Mouse (Mus musculus) megakaryocyte, embryonic 14.5 days (primary cell): ENCODE results near the gene Tmem52.

Source experiments
- FLI1 ChIP-seq: IDR thresholded peaks from 2 replicates; pipeline ENCODE4 v1.6.1; 2012; ENCODE audit warnings: low read length, inconsistent platforms, mixed read lengths
- GATA1 ChIP-seq: IDR thresholded peaks from 3 replicates; pipeline ENCODE4 v1.6.1; 2012; ENCODE audit warnings: mixed read lengths, low read length, inconsistent platforms, borderline replicate concordance

- no peak for TF ChIP-seq GATA1
- TF ChIP-seq FLI1, result no peak
Observed at GRCm38 (mm10) chr4:155473319-155473718, 4.4 kb downstream of the Tmem52 start.
